Mouse (Mus musculus) cortical plate, adult 2 months (tissue): Measurements from ENCODE around the gene Baz2b. TPM values are rescaled to one million over a fixed set of nuclear protein-coding genes. Genes with fewer than 3 reads are reported as not detected.

ENCODE experiments used
- H3K27ac ChIP-seq: fragments of 200-500 bp; 2 replicates; pipeline ENCODE4 v1.5.1; 2012; ENCODE audit warnings: low read length, control low read depth, inconsistent platforms; ENCODE audit not compliant: insufficient read depth
- H3K4me1 ChIP-seq: fragments of 200-500 bp; 2 replicates; pipeline ENCODE4 v1.6.1; 2011; ENCODE audit warnings: low read length; ENCODE audit not compliant: control insufficient read depth, insufficient read depth
- H3K4me3 ChIP-seq: fragments of 200-500 bp; 2 replicates; pipeline ENCODE4 v1.5.1; 2011; ENCODE audit warnings: mild to moderate bottlenecking, low read length, control low read depth; ENCODE audit not compliant: insufficient read depth
- CTCF ChIP-seq: fragments of 200-500 bp; IDR thresholded peaks from 2 replicates; pipeline ENCODE4 v1.5.1; 2011; ENCODE audit warnings: mild to moderate bottlenecking, control low read depth, low read length; ENCODE audit not compliant: insufficient read depth; ENCODE audit errors: extremely low read depth
- POLR2A ChIP-seq: fragments of 200-500 bp; IDR thresholded peaks from 2 replicates; pipeline ENCODE4 v1.6.1; 2011; ENCODE audit warnings: mild to moderate bottlenecking, low read length, control low read depth; ENCODE audit not compliant: insufficient read depth; ENCODE audit errors: extremely low read depth
- polyA plus RNA-seq: library from polyadenylated mRNA; depleted of rRNA; stranded (reverse); fragments of >200 nt; gene quantifications from 2 replicates; pipeline ENCODE4 v1.2.3, GENCODE M21; 2012

Gene Baz2b
- polyA plus RNA-seq, 1 experiment: 26.5 TPM

DNA sequence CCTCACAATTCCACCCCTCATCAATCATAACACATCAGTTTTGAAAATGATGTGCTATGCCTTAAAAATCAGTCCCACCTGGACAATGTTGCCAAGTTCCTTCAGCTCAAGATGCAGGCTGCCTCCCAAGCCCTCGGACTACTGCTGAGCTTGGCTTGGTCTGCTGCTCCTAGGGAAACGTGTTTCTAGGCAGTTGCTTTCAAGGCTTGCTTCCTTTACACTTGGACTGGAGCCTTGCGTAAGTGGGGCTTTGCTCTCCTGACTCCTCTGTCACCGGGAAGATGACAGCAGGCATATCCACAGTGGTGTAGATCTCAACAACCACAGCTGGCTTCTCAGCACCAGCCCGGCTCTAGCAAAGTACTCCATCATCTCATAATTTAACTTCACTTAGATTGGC lies 138.7 kb downstream of the Baz2b start:
- TF ChIP-seq POLR2A (no peak), CTCF (no peak)
- no peak overlapping the region for H3K27ac ChIP-seq
- no peaks in the 10 kb centered on the region for H3K4me1 ChIP-seq
- H3K4me3 ChIP-seq: no peak overlapping the region

DNA sequence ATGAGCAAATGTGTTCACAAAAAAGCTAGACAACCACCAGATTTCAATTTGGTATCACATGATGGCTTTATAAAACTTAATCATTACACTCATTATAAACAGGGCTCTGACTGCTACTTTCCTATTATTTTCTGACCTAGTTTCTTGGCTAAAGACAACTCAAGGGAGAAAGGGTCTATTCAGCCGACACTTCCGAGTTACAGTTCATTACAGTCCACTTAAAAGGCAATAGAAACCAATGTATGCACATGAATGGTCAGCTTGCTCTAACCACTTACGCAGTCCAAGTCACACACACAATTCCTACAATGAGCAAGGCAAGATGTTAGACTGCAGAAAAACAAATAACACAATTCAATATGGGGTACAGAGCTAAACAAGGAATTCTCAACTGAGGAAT lies 141.2 kb downstream of the Baz2b start:
- no peak for TF ChIP-seq CTCF
- TF ChIP-seq POLR2A: no peak
- Histone ChIP-seq H3K27ac (no peak overlapping the region), H3K4me3 (no peak overlapping the region)

DNA sequence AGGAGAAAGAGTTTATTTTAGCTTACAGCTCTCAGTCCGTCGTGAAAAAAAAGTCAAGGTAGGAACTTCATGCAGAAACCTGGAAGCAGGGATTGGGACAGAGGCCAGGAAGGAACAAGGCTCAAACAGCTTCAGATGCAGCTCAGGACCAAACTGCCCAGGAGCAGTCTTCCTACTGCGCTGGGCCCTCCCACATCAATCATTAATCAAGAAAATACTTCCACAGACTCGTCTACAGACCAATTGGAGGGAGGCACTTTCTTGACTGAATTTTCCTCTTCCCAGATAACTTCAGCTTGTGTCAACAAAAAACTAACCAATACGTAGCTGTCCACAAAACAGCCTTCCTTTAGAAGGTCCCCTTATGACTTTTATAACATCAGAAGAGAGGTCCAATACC lies 144.2 kb downstream of the Baz2b start:
- no peak overlapping the region for H3K27ac ChIP-seq
- no peaks in the 10 kb centered on the region for H3K4me1 ChIP-seq
- no peak overlapping the region for H3K4me3 ChIP-seq
- TF ChIP-seq CTCF (no peak), POLR2A (no peak)

More for the DNA sequence above, 141.2 kb downstream of the Baz2b start:
- H3K4me1 ChIP-seq: no peaks in the 10 kb centered on the region

DNA sequence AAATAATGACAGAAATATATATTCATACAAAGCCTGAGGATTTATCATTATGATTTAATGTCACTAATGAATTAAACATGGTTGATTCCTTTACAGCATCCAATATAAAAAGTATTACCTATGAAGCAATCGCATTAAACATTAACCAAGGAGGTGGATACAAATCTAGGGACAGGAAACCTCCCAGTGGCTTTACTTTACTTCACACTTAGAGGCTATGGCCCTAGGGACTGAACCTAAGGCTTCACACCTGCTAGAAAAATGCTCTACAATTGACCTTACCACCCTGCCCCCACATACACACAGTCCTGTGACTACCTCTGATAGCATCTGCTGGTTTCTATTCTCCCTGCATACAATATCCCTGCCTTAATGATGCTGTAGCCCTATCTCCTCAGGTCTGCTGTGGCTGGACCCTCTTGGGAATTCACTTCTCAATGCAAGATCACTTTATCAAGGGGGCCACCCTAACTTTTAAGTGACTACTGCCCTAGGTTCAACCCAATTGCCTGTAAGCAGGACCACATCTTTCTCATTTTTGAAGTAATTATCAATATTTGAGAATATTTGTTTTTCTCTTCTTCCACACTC lies 149.4 kb downstream of the Baz2b start:
- no peaks in the 10 kb centered on the region; the same call in 1 of the 2 replicates for H3K4me1 ChIP-seq
- TF ChIP-seq POLR2A: no peak
- TF ChIP-seq CTCF: no peak
- no peak overlapping the region for H3K27ac ChIP-seq
- H3K4me3 ChIP-seq: no peak overlapping the region

DNA sequence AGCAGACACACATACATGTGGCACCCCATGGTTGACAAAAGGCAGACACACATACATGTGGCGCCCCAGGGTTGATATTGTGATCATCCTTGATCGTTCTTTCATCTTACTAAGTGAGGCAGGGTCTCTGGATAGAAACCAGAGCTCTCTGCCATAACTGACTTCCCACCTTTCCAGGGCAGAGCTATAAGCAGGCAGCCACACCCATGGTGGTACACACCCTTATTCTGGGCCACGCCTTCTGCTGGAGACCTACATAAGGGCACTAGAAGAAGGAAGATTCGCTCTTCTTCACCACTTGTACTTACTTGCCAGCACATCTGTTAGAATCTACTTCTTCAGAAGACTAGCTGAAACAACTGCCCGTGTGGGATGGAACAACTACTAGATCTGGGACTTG lies 150.3 kb downstream of the Baz2b start:
- Histone ChIP-seq H3K4me1 (peaks cover 1% of the 10 kb centered on the region; the same call in 1 of the 2 replicates), H3K4me3 (no peak overlapping the region), H3K27ac (no peak overlapping the region)
- no peak for TF ChIP-seq CTCF

DNA sequence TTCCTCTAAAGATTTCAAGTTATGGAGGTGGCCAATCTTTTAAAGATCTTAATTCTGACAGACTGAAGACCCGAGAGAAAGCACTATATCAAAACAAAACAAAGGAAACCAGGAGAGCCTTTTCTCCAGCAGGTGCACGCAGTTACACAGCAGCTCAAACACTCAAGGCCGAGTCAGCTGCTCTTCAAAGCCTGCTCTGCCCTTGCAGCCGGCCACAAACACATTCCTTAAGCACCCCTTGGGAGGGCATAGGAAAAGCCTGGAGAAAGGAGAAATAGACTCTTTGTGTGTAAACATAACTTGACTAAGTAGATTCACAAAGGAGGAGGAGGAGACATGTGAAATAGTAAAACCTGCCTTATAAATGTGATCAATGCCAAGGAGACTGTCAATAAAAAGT lies 153.6 kb downstream of the Baz2b start:
- Histone ChIP-seq H3K27ac (no peak overlapping the region), H3K4me1 (peaks cover 1% of the 10 kb centered on the region; the same call in 1 of the 2 replicates), H3K4me3 (no peak overlapping the region)
- TF ChIP-seq CTCF: no peak
- no peak for TF ChIP-seq POLR2A

DNA sequence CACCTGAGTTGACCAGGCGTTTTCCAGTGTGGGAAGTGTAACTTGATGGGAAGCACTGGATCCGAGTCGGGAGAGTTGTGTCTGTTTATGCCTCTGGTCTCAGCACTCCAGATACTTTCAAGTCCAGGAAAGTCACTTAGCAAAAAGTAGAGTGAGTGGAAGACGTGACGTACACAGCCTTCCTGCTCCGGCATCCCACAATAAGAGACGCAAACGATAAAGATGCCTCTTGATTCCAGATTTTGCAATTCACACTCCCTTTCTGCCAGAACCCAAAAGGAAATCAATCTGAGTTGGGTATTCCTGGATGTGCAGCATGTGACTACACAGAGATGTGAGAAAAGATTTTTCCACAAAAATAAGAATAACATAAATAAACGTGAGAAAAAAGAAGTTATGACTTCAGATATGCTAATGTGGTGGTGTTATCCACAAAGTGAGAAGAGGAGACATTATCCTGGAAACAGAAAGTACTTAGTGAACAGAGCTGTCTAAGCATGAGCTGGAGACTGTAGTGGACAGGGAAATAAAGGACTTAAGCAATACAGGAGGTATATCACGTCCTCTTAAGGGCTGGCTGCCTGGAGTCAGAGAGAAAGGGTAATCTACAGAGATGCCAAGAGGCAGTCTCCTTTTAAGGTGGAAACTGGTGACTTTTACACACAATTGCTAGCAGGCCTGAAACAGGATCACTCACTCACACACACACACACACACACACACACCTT lies 154.7 kb downstream of the Baz2b start:
- TF ChIP-seq CTCF: no peak
- no peak for TF ChIP-seq POLR2A
- Histone ChIP-seq H3K4me1 (peaks cover 1% of the 10 kb centered on the region; the same call in 1 of the 2 replicates), H3K4me3 (no peak overlapping the region), H3K27ac (no peak overlapping the region)

DNA sequence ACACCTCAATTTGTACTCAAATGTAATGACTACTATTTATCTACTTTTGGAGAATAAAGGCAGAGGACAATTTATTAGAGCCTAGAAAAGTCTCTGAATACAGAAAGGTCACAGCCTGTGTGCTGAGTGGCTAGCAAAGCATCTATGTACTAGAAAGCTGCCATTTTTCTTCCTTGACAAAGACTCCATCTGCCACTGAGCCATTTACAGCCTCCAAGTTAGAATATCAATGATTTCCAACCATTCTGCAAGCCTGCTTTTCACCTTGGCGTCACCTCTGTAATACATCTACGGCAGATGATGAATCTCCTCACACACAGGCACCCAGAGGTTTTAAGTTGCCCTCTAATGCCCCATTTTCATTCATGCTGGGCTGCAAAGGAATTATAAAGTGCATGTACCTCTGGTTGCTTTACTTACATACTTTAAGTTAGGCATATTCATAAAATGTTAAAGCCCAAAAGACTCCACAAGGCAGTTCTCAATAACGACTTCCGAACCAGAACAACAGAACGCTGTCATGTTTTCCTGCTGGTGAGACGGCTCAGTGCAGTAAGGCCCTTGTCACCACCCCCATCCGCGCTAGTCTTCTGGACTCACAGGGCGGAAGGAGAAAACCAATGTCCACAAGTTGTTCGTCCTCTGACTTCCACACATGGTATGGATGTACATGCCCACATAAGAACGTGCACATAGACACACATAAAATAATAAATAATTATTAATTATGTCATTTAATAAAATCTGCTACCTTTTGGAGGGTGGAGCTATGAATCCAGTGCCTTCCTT lies 156.2 kb downstream of the Baz2b start:
- TF ChIP-seq POLR2A (no peak), CTCF (no peak)
- Histone ChIP-seq H3K27ac (no peak overlapping the region), H3K4me3 (no peak overlapping the region), H3K4me1 (peaks cover 3% of the 10 kb centered on the region; the same call in 1 of the 2 replicates)

DNA sequence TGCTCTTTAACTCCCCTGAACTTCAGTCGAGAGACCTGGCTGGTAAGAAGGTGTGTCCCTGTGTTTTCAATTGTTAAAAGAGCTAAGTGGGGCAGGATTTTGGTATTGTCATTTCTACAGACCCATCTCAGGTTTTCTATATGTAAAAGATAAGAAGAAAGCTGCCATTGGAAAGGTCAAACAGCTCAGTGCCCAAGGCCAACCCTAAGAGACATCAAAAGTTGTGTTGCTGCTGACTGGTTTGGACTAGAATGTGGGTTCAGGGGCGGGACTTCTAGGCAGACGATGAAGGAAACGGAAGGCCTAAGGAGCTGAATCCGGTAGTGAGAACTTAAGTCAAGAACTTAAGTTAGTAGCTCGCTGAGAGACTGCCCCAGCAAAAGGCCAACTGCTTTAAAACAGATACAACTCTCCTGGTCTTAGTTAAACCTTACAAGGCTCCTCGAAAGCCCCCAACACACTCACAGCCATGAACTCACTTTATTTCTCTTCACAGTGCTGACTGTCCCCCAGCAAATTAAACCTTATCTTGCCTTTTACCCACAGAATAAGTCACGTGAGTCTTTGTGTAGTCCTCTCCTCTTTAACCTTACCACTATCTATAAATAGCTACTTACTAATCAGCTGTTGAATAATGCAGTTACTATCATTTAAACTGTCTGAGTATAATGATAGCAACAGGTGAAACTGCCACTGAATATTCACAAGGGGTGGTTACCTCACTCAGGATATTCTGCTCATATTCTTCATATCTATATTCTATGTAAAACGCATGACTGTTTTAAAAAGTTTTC lies 158.8 kb downstream of the Baz2b start:
- peaks cover 3% of the 10 kb centered on the region; the same call in 1 of the 2 replicates for H3K4me1 ChIP-seq

More for the DNA sequence above, 158.8 kb downstream of the Baz2b start:
- TF ChIP-seq POLR2A (no peak), CTCF (no peak)
- no peak overlapping the region for H3K27ac ChIP-seq
- H3K4me3 ChIP-seq: no peak overlapping the region
